Mouse (Mus musculus) thymus, adult 2 months (tissue): ENCODE results near the gene Ell.

ENCODE experiments used
- CTCF ChIP-seq: fragments of 200-500 bp; IDR thresholded peaks from 2 replicates; pipeline ENCODE4 v1.5.1; 2012; ENCODE audit warnings: mild to moderate bottlenecking, control low read depth, low read length, moderate library complexity, borderline replicate concordance; ENCODE audit not compliant: control insufficient read depth, poor library complexity, insufficient read depth; ENCODE audit errors: extremely low read depth
- POLR2A ChIP-seq: fragments of 200-500 bp; IDR thresholded peaks from 2 replicates; pipeline ENCODE4 v1.6.1; 2012; ENCODE audit warnings: mild to moderate bottlenecking, low read length, control low read depth, moderate library complexity; ENCODE audit not compliant: control insufficient read depth, poor library complexity, insufficient read depth; ENCODE audit errors: extremely low read depth

DNA sequence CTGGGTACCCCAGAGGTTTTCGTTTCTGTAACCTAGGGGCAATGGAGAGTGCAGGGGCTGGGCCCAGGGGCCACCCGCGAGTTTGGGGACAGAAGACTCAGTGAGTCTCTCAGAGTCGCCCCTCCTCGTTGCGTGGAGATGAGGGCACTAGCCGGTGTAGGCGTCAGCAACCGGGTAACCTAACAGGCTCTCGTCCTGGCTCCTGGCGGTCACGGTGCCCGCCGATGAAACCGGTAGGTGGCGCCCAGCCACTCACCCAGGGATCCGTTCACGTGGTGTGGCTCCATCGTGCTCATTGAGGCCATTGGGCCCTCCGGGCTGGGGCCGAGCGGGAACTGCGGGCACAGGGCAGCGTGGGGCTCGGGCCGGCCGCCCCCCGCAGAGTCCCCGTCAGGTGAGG is 59.0 kb downstream of the Ell start:
- TF ChIP-seq CTCF (no peak), POLR2A (no peak)
